ENCODE assay signal across 9 mouse cellular contexts in genomic region chr8:45454426-45454825, GRCm38 (mm10). TPM values are rescaled to one million over a fixed set of nuclear protein-coding genes. Genes with fewer than 3 reads are reported as not detected.
DNase-seq lines count a peak whose midpoint lies in the region; ATAC-seq lines count a peak whose summit lies in the region.
"Had no signal": no experiment of that assay in that cellular context is flagged by ENCODE, and none has a peak within 500 bp of the region (broad histone marks: within the 10 kb centered on the region; RNA-seq: fewer than 3 reads in every experiment).

No protein-coding gene starts in this region.

- no peaks in the 10 kb centered on the region for H3K4me1 ChIP-seq in midbrain, embryonic 15.5 days
- H3K4me1 ChIP-seq: embryonic facial prominence, embryonic 15.5 days had no signal

- no peak overlapping the region for H3K4me2 ChIP-seq in midbrain, embryonic 15.5 days
- H3K4me2 ChIP-seq: embryonic facial prominence, embryonic 15.5 days had no signal

- WGBS in midbrain, embryonic 15.5 days, result 65% methylated on average over 6 of the region's 6 CpGs

- no peaks in the 10 kb centered on the region for H3K27me3 ChIP-seq in midbrain, embryonic 15.5 days (replicated peaks)
- H3K27me3 ChIP-seq: embryonic facial prominence, embryonic 15.5 days had no signal

- no peaks in the 10 kb centered on the region for H3K9me3 ChIP-seq in midbrain, embryonic 15.5 days
- H3K9me3 ChIP-seq: embryonic facial prominence, embryonic 15.5 days had no signal

- H3K4me3 ChIP-seq in midbrain, embryonic 15.5 days, result no peak overlapping the region
- H3K4me3 ChIP-seq: embryonic facial prominence, embryonic 15.5 days had no signal

- no peaks in the 10 kb centered on the region for H3K36me3 ChIP-seq in midbrain, embryonic 15.5 days (replicated peaks)
- H3K36me3 ChIP-seq: embryonic facial prominence, embryonic 15.5 days had no signal

- no peak overlapping the region for H3K27ac ChIP-seq in midbrain, embryonic 15.5 days
- H3K27ac ChIP-seq: embryonic facial prominence, embryonic 15.5 days had no signal

- intact Hi-C loops in left cerebral cortex, postnatal 14 days (cut with DNase I), result loop anchor here (2.0 to 10.0 kb wide), 3 partner anchors 170 to 478 kb away; partner anchors contain the start of gene Ccdc110

- no peak overlapping the region for H3K9ac ChIP-seq in midbrain, embryonic 15.5 days
- H3K9ac ChIP-seq: embryonic facial prominence, embryonic 15.5 days had no signal

- DNase-seq in 3134 (ENCODE audit: extremely low read depth, insufficient read length, low spot score) (peak; percentile 62), WW6 (ENCODE audit: low read depth, low spot score) (peak; percentile 16)
- DNase-seq in cerebellum, postnatal 36 days, result peak; percentile 21 to 45
- peak; percentile 7 for DNase-seq in gastrocnemius, postnatal 10 days
- DNase-seq in kidney, adult 11 months, result peak; percentile 31
- peak; percentile 67 to 82 for DNase-seq in left cerebral cortex, postnatal 14 days (ENCODE audit: low spot score in 2 of 2)
- peak; percentile 3 for DNase-seq in thymus, postnatal 14 days

- ATAC-seq in midbrain, embryonic 15.5 days (replicated peaks), result peak; percentile 94

RNA-seq across cellular contexts. Expression of gene Tlr3, which starts 43.5 kb away (rescaled TPM):
- total RNA-seq in gastrocnemius, postnatal 10 days (2021), result 1 to 10 TPM; 3.8 TPM
- total RNA-seq in left cerebral cortex, postnatal 14 days (2021), result 1 to 10 TPM; 6.6 to 6.9 TPM
- 1.1 and 1.3 TPM in 2 replicates for polyA plus RNA-seq in midbrain, embryonic 15.5 days (2015; fragmentation: Nextera tagmentation; extraction: Ambion mirVana)

RNA-seq across cellular contexts. Expression of gene Sorbs2, which starts 53.2 kb away (rescaled TPM):
- 10 to 100 TPM; 20.4 to 26.5 TPM for total RNA-seq in gastrocnemius, postnatal 10 days (2021)
- 100 to 1,000 TPM; 258 to 338 TPM for total RNA-seq in left cerebral cortex, postnatal 14 days (2021)
- polyA plus RNA-seq in midbrain, embryonic 15.5 days (2015; fragmentation: Nextera tagmentation; extraction: Ambion mirVana), result 56.8 and 65.1 TPM in 2 replicates

Comparison
In these comparisons a context has a peak if more than half of its experiments do, and no peak if none do; other contexts are left out.
1. DNase-seq: peak in every context shown above with its lines; median percentile 74 in left cerebral cortex, postnatal 14 days; 62 in 3134; 33 in cerebellum, postnatal 36 days; 31 in kidney, adult 11 months; 16 in WW6; 7 in gastrocnemius, postnatal 10 days; 3 in thymus, postnatal 14 days.
2. RNA of gene Sorbs2, which starts 53.2 kb away (total RNA-seq): 258 to 338 TPM in left cerebral cortex, postnatal 14 days; 20.4 to 26.5 TPM in gastrocnemius, postnatal 10 days; every median in the first group is over 4 times any median in the second.